Mouse (Mus musculus) ES-E14 (cell line): ENCODE data around the gene E130208F15Rik.

Source experiments
- HCFC1 ChIP-seq: IDR thresholded peaks from 2 replicates; pipeline ENCODE4 v1.6.1; 2012; ENCODE audit warnings: low read length, inconsistent platforms, borderline replicate concordance; ENCODE audit not compliant: insufficient read depth
- ZNF384 ChIP-seq: IDR thresholded peaks from 2 replicates; pipeline ENCODE4 v1.6.1; 2012; ENCODE audit warnings: low read depth, low read length, inconsistent platforms

DNA sequence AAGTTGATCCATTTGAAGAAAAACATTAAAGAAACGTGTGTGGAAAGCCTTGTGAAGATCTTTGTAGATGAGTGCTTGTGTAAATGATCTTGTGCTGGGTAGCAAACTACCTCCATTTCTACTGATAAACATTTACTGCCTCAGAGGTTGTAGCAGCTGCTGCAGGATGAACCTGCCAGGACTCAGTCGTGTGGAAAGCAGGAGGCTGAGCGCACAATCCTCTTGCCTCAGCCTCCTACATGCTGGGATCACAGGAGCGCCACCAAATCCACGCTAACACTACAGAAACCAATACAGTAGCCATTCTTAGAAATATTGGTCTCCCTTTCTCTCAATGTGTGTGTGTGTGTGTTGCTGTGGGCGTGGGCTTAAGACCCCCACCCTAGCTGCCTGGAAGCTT, 33.5 kb upstream of the E130208F15Rik start:
- TF ChIP-seq ZNF384 (no peak), HCFC1 (no peak)
